Mouse (Mus musculus): ENCODE measurements around the gene Smok3a. TPM values are rescaled to one million over a fixed set of nuclear protein-coding genes. Genes with fewer than 3 reads are reported as not detected.

Gene Smok3a
- polyA plus RNA-seq, 1 experiment from 2014 or later, result not detected

DNA sequence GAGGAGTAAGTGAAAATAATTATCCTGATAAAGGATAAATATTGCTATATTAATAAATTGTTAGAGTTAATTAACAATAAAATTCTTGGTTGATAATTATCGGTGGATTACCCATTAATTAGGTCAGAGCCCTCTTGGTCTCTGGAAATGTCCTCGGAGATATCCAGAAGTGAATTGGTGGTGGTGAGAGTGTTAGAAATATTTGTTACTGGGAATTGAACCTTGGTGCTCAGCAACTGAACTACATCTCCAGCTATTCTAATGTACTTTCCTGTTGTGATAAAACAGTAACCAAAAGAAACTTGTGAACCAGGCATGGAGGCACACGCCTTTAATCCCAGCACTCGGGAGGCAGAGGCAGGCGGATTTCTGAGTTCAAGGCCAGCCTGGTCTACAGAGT is 59.4 kb downstream of the Smok3a start:
- DNase-seq (ENCODE audit: low spot score), result no peak
- H3K9me3 ChIP-seq (ENCODE audit: control insufficient read depth, low read length), result no peaks in the 10 kb centered on the region
- no peaks in the 10 kb centered on the region for H3K4me1 ChIP-seq (replicated peaks; ENCODE audit: control insufficient read depth, insufficient read depth, low read length)
- no peaks in the 10 kb centered on the region for H3K27me3 ChIP-seq (ENCODE audit: control insufficient read depth, insufficient read depth, low read length)
- H3K36me3 ChIP-seq (ENCODE audit: control insufficient read depth, insufficient read depth, low read length), result no peaks in the 10 kb centered on the region
- 88% methylated on average over 5 of the region's 5 CpGs for WGBS
- no peak overlapping the region for H3K4me2 ChIP-seq (ENCODE audit: low read depth, low read length, severe bottlenecking)
- no peak for ATAC-seq (replicated peaks; ENCODE audit: low FRiP score)
- H3K4me3 ChIP-seq (ENCODE audit: low read depth, low read length), result no peak overlapping the region
- H3K27ac ChIP-seq (ENCODE audit: low read depth, low read length), result no peak overlapping the region
- H3K9ac ChIP-seq (ENCODE audit: low read length), result no peak overlapping the region

GRCm38 (mm10) chr5:138081446-138081845 is 60.4 kb downstream of the Smok3a start:
- ATAC-seq (replicated peaks; ENCODE audit: low FRiP score) (no peak), DNase-seq (ENCODE audit: low spot score) (no peak)
- Histone ChIP-seq H3K27ac (ENCODE audit: low read depth, low read length) (no peak overlapping the region), H3K4me2 (ENCODE audit: low read depth, low read length, severe bottlenecking) (no peak overlapping the region), H3K4me1 (replicated peaks; ENCODE audit: control insufficient read depth, insufficient read depth, low read length) (peaks cover 2% of the 10 kb centered on the region; the same call in 1 of the 2 replicates), H3K4me3 (ENCODE audit: low read depth, low read length) (no peak overlapping the region), H3K36me3 (ENCODE audit: control insufficient read depth, insufficient read depth, low read length) (no peaks in the 10 kb centered on the region), H3K27me3 (ENCODE audit: control insufficient read depth, insufficient read depth, low read length) (no peaks in the 10 kb centered on the region), H3K9me3 (ENCODE audit: control insufficient read depth, low read length) (no peaks in the 10 kb centered on the region), H3K9ac (ENCODE audit: low read length) (no peak overlapping the region)
- WGBS, result 86% methylated on average over 9 of the region's 9 CpGs

DNA sequence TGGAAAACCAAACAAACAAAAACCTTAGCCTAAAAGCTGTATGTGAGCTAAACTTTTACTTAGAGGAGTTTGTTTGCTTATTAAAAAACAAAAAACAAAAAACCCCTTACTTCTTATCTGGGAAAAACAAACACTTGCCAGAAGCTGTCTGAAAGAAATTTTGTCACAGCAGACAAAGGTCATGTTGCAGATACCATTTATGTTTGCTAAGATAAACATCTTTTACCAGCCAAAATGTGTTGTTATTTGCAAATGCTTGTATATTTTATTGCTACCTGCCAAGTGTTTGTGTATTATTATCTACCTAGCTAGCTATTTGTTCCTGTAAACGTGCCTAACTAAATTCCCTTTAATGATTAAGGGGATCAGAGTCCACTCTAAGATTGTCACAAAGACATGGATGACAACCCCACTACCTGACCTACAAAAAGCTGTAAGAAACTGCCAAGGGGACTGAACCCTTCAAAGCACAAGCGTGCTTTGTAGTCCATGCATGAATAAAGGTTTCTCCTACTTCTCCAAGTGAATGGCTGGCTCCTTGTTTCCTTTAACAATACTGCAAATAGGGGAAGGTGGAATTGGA is 62.3 kb downstream of the Smok3a start:
- H3K4me2 ChIP-seq (ENCODE audit: low read depth, low read length, severe bottlenecking), result no peak overlapping the region
- WGBS, result 71% methylated on average over 2 of the region's 2 CpGs
- no peaks in the 10 kb centered on the region; the same call in 1 of the 2 replicates for H3K36me3 ChIP-seq (ENCODE audit: control insufficient read depth, insufficient read depth, low read length)
- no peak overlapping the region for H3K27ac ChIP-seq (ENCODE audit: low read depth, low read length)
- H3K4me1 ChIP-seq (replicated peaks; ENCODE audit: control insufficient read depth, insufficient read depth, low read length), result peaks cover 4% of the 10 kb centered on the region; the same call in 1 of the 2 replicates
- DNase-seq (ENCODE audit: low spot score), result no peak
- no peak for ATAC-seq (replicated peaks; ENCODE audit: low FRiP score)
- H3K9ac ChIP-seq (ENCODE audit: low read length), result no peak overlapping the region
- H3K4me3 ChIP-seq (ENCODE audit: low read depth, low read length), result no peak overlapping the region
- H3K27me3 ChIP-seq (ENCODE audit: control insufficient read depth, insufficient read depth, low read length), result no peaks in the 10 kb centered on the region
- no peaks in the 10 kb centered on the region for H3K9me3 ChIP-seq (ENCODE audit: control insufficient read depth, low read length)

GRCm38 (mm10) chr5:138083936-138084335 is 62.9 kb downstream of the Smok3a start:
- H3K4me1 ChIP-seq (replicated peaks; ENCODE audit: control insufficient read depth, insufficient read depth, low read length), result peaks cover 4% of the 10 kb centered on the region; the same call in 1 of the 2 replicates
- no peak for DNase-seq (ENCODE audit: low spot score)
- H3K27ac ChIP-seq (ENCODE audit: low read depth, low read length), result no peak overlapping the region
- 89% methylated on average over 2 of the region's 2 CpGs for WGBS
- H3K4me2 ChIP-seq (ENCODE audit: low read depth, low read length, severe bottlenecking), result no peak overlapping the region
- H3K27me3 ChIP-seq (ENCODE audit: control insufficient read depth, insufficient read depth, low read length), result no peaks in the 10 kb centered on the region
- H3K4me3 ChIP-seq (ENCODE audit: low read depth, low read length), result no peak overlapping the region
- no peaks in the 10 kb centered on the region; the same call in 1 of the 2 replicates for H3K36me3 ChIP-seq (ENCODE audit: control insufficient read depth, insufficient read depth, low read length)
- no peak overlapping the region for H3K9ac ChIP-seq (ENCODE audit: low read length)
- ATAC-seq (replicated peaks; ENCODE audit: low FRiP score), result no peak
- no peaks in the 10 kb centered on the region for H3K9me3 ChIP-seq (ENCODE audit: control insufficient read depth, low read length)

Other genes with a start within 250 kb of the Smok3a start
- 72.8 and 77.9 TPM in 2 replicates for gene Ppp1r35, start 242.4 kb upstream of the Smok3a start, polyA plus RNA-seq (2014; fragmentation: Nextera tagmentation; extraction: Ambion mirVana)
- 11.9 and 12.4 TPM in 2 replicates for gene Mepce, start 233.6 kb upstream of the Smok3a start, polyA plus RNA-seq (2014; fragmentation: Nextera tagmentation; extraction: Ambion mirVana)
- 18.1 and 21.2 TPM in 2 replicates for gene Zcwpw1, start 233.5 kb upstream of the Smok3a start, polyA plus RNA-seq (2014; fragmentation: Nextera tagmentation; extraction: Ambion mirVana)
- gene Pilra, start 185.0 kb upstream of the Smok3a start, polyA plus RNA-seq (2014; fragmentation: Nextera tagmentation; extraction: Ambion mirVana), result 0.13 and 0.32 TPM in 2 replicates
- not detected in 2 replicates for gene Pilrb1, start 163.2 kb upstream of the Smok3a start, polyA plus RNA-seq (2014; fragmentation: Nextera tagmentation; extraction: Ambion mirVana)
- not detected in 2 replicates for gene Pilrb2, start 149.4 kb upstream of the Smok3a start, polyA plus RNA-seq (2014; fragmentation: Nextera tagmentation; extraction: Ambion mirVana)
- gene Cyp3a13, start 99.6 kb upstream of the Smok3a start, polyA plus RNA-seq (2014; fragmentation: Nextera tagmentation; extraction: Ambion mirVana), result not detected in 2 replicates
- gene Gjc3, start 58.2 kb upstream of the Smok3a start, polyA plus RNA-seq (2014; fragmentation: Nextera tagmentation; extraction: Ambion mirVana), result not detected in 2 replicates
- not detected in 2 replicates for gene Azgp1, start 39.7 kb upstream of the Smok3a start, polyA plus RNA-seq (2014; fragmentation: Nextera tagmentation; extraction: Ambion mirVana)
- gene Smok3b, start 168 bp downstream of the Smok3a start, polyA plus RNA-seq (2014; fragmentation: Nextera tagmentation; extraction: Ambion mirVana), result not detected in 2 replicates
- not detected in 2 replicates for gene Smok3c, start 31.9 kb downstream of the Smok3a start, polyA plus RNA-seq (2014; fragmentation: Nextera tagmentation; extraction: Ambion mirVana)
- 34.0 and 34.2 TPM in 2 replicates for gene Zkscan1, start 63.8 kb downstream of the Smok3a start, polyA plus RNA-seq (2014; fragmentation: Nextera tagmentation; extraction: Ambion mirVana)
- 106 and 112 TPM in 2 replicates for gene Zscan21, start 95.6 kb downstream of the Smok3a start, polyA plus RNA-seq (2014; fragmentation: Nextera tagmentation; extraction: Ambion mirVana)
- gene Zfp113, start 134.5 kb downstream of the Smok3a start, polyA plus RNA-seq (2014; fragmentation: Nextera tagmentation; extraction: Ambion mirVana), result 35.2 and 39.9 TPM in 2 replicates
- 248 and 275 TPM in 2 replicates for gene Cops6, start 139.8 kb downstream of the Smok3a start, polyA plus RNA-seq (2014; fragmentation: Nextera tagmentation; extraction: Ambion mirVana)
- gene Ap4m1, start 150.7 kb downstream of the Smok3a start, polyA plus RNA-seq (2014; fragmentation: Nextera tagmentation; extraction: Ambion mirVana), result 24.0 and 24.1 TPM in 2 replicates
- 370 and 373 TPM in 2 replicates for gene Mcm7, start 151.2 kb downstream of the Smok3a start, polyA plus RNA-seq (2014; fragmentation: Nextera tagmentation; extraction: Ambion mirVana)
- 150 and 155 TPM in 2 replicates for gene Taf6, start 166.2 kb downstream of the Smok3a start, polyA plus RNA-seq (2014; fragmentation: Nextera tagmentation; extraction: Ambion mirVana)
- 49.8 and 56.6 TPM in 2 replicates for gene Cnpy4, start 166.2 kb downstream of the Smok3a start, polyA plus RNA-seq (2014; fragmentation: Nextera tagmentation; extraction: Ambion mirVana)
- gene Mblac1, start 173.1 kb downstream of the Smok3a start, polyA plus RNA-seq (2014; fragmentation: Nextera tagmentation; extraction: Ambion mirVana), result 9.0 and 10.9 TPM in 2 replicates
- gene Nxpe5, start 204.6 kb downstream of the Smok3a start, polyA plus RNA-seq (2014; fragmentation: Nextera tagmentation; extraction: Ambion mirVana), result not detected in 2 replicates
- gene Lamtor4, start 234.2 kb downstream of the Smok3a start, polyA plus RNA-seq (2014; fragmentation: Nextera tagmentation; extraction: Ambion mirVana), result 38.6 and 39.9 TPM in 2 replicates
- gene BC037034, start 242.8 kb downstream of the Smok3a start, polyA plus RNA-seq (2014; fragmentation: Nextera tagmentation; extraction: Ambion mirVana), result 9.3 and 11.8 TPM in 2 replicates